Mouse (Mus musculus) testis, adult 2 months (tissue): ENCODE data around the gene Tmem30b.

Experiments used
- CTCF ChIP-seq: fragments of 200-500 bp; IDR thresholded peaks from 2 replicates; pipeline ENCODE4 v1.5.1; 2012; ENCODE audit warnings: low read depth, mild to moderate bottlenecking, inconsistent platforms, low read length, moderate library complexity; ENCODE audit not compliant: control insufficient read depth, insufficient read depth, insufficient replicate concordance
- POLR2A ChIP-seq: fragments of 200-500 bp; IDR thresholded peaks from 2 replicates; pipeline ENCODE4 v1.6.1; 2012; ENCODE audit warnings: low read depth, mild to moderate bottlenecking, inconsistent platforms, low read length, moderate library complexity; ENCODE audit not compliant: control insufficient read depth

DNA sequence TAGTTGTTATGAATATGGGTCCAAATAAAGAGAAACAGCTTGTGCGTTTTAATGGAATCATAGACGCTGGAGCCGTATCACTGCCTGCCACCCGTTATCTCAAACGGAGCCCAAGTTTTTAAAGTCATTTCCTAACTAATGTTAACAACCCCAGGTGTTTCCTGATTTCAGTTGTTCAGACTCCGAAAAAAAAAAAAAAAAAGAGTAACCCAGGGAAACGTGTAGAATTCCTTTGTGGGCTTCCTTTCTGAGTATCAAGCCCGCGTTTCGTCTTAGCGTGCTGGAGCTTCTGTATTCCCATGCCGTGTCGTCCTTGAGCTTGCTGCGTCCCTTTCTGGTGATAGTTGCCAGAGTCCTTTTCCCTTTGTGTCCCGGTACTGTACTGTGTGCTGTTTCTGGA, 28.4 kb upstream of the Tmem30b start:
- TF ChIP-seq POLR2A (no peak), CTCF (no peak)
